Mouse (Mus musculus): ENCODE results near the gene Rnf130. TPM values are rescaled to one million over a fixed set of nuclear protein-coding genes. Genes with fewer than 3 reads are reported as not detected.

Rnf130 gene
- total and polyA plus RNA-seq, 3 experiments = not detected

DNA sequence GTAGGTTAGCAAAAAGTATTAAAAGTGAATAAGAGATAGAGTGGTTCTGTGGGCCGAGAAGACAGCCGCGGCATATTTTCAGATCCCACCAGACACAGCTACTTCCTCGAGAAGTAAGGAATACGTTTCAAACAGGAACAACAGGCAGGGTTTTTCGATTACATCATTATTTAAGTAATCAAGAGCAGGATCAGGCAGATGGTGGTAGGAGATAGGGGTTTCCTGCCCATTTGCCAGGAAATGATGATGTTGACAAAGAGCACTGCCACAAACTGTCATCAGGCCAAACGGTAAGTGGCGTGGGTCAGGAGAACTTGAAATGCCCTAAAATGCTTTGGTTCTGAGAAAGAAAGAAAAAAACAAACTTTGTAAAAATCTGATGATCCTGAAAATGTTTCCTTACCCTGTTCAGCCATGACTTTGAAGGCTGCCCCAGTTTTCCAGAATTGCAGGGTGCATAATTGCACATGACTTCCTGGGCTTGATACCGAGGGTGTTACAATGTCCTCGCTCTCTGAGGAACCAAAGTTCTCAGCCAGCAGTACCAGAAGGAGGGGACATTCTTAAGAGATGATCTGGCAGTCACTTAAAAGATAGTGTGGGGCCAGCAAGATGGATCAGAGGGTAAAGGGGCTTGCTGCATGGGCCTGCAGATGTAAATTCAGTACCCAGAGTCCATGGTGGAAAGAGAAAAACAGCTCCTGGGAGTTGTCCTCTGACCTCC, 109.2 kb downstream of the Rnf130 start:
- Histone ChIP-seq H3K79me2 (replicated peaks; ENCODE audit: control insufficient read depth, extremely low read depth, insufficient read depth, poor library complexity, severe bottlenecking) (peaks cover 5% of the 10 kb centered on the region; the same call in 1 of the 2 replicates), H3K9me3 (replicated peaks; ENCODE audit: low read length) (no peaks in the 10 kb centered on the region), H3K9ac (ENCODE audit: insufficient read depth, low read depth) (no peak overlapping the region), H3K4me2 (ENCODE audit: insufficient read depth, low read depth, poor library complexity, severe bottlenecking) (no peak overlapping the region), H3K4me3 (replicated peaks in 1 of 3; ENCODE audit: low read depth in 2 of 3, low read length in 2 of 3, poor library complexity in 1 of 3) (no peak overlapping the region), H3K4me1 (ENCODE audit: control insufficient read depth in 1 of 2, insufficient read depth in 2 of 2) (peaks cover 8 to 24% of the 10 kb centered on the region in 2 experiments), H3K36me3 (replicated peaks in 1 of 2; ENCODE audit: control insufficient read depth in 1 of 2, insufficient read depth in 1 of 2, low read length in 1 of 2) (peaks cover 22 to 61% of the 10 kb centered on the region in 2 experiments), H3K27me3 (replicated peaks) (peaks cover 1% of the 10 kb centered on the region), H3K27ac (ENCODE audit: insufficient read depth, low read depth) (no peak overlapping the region)
- TF ChIP-seq PAX5 (IDR thresholded peaks at IDR 0.05; ENCODE audit: low read length) (no peak), NELFE (IDR thresholded peaks at IDR 0.05; ENCODE audit: low read depth, low read length) (no peak), CTCF (conservative IDR thresholded peaks at IDR 0.05 in 1 of 2, IDR thresholded peaks at IDR 0.05 in 1 of 2; ENCODE audit: low read depth in 2 of 2, low read length in 2 of 2) (no peak), HCFC1 (IDR thresholded peaks at IDR 0.05; ENCODE audit: low read depth, low read length) (no peak), RAD21 (IDR thresholded peaks at IDR 0.05; ENCODE audit: low read depth, low read length) (no peak), MAFK (IDR thresholded peaks at IDR 0.05; ENCODE audit: insufficient replicate concordance, low read length) (no peak), USF2 (conservative IDR thresholded peaks at IDR 0.05; ENCODE audit: low read depth, low read length) (no peak)
- dilution Hi-C loops (cut with MboI; ENCODE audit: extremely low pct_ligation_motif_present, extremely low pct_unique_long_range_greater_than_20kb, low sequenced_read_pairs) (no loop called here), in situ Hi-C loops (cut with MboI; ENCODE audit: low pct_ligation_motif_present, low pct_unique_long_range_greater_than_20kb, low sequenced_read_pairs) (loop anchor here (5.0 to 10.0 kb wide), 2 partner anchors 152 to 231 kb away; no protein-coding TSS in a partner anchor)
- no peak for DNase-seq (ENCODE audit: extremely low read depth)

DNA sequence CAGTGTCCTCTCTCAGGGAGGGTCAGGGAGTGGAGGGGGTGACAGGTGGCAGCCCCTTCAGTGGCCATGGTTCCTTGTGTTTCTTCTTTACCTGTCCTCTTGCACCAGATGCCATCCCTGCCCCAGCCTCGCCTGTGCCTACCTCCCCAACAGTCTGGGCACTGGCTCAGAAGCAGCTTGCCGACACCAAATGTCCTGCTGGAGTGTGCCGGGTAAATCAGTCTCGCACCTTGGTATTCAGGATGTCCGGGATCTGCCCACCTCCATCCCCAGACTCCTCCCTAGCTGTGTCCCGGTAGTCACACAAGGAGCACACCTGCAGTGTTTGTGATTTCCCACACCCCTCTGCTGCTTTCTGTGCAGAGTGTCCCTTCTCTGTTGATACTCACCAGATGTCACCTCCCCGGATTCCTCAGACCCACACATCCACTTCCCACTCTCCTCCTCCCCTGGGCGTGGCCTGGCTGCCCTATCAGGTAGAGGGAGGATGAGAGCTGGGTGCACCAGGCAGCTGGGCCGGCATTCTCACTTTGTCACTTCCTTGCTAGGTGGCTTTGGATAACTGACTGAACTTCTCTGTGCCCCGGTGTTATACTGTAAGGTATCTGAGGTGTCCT, 113.2 kb downstream of the Rnf130 start:
- Histone ChIP-seq H3K36me3 (replicated peaks in 1 of 2; ENCODE audit: control insufficient read depth in 1 of 2, insufficient read depth in 1 of 2, low read length in 1 of 2) (peaks cover 48 to 94% of the 10 kb centered on the region in 2 experiments), H3K9me3 (replicated peaks; ENCODE audit: low read length) (no peaks in the 10 kb centered on the region), H3K27me3 (replicated peaks) (no peaks in the 10 kb centered on the region), H3K4me1 (ENCODE audit: control insufficient read depth in 1 of 2, insufficient read depth in 2 of 2) (peaks cover 0 to 4% of the 10 kb centered on the region in 2 experiments; a peak in 1 of 4 replicates), H3K4me2 (ENCODE audit: insufficient read depth, low read depth, poor library complexity, severe bottlenecking) (no peak overlapping the region), H3K79me2 (replicated peaks; ENCODE audit: control insufficient read depth, extremely low read depth, insufficient read depth, poor library complexity, severe bottlenecking) (no peaks in the 10 kb centered on the region), H3K9ac (ENCODE audit: insufficient read depth, low read depth) (no peak overlapping the region), H3K27ac (ENCODE audit: insufficient read depth, low read depth) (no peak overlapping the region), H3K4me3 (replicated peaks in 1 of 3; ENCODE audit: low read depth in 2 of 3, low read length in 2 of 3, poor library complexity in 1 of 3) (no peak overlapping the region)
- DNase-seq (ENCODE audit: extremely low read depth) = no peak
- dilution Hi-C loops (cut with MboI; ENCODE audit: extremely low pct_ligation_motif_present, extremely low pct_unique_long_range_greater_than_20kb, low sequenced_read_pairs) (no loop called here), in situ Hi-C loops (cut with MboI; ENCODE audit: low pct_ligation_motif_present, low pct_unique_long_range_greater_than_20kb, low sequenced_read_pairs) (loop anchor here (10.0 kb wide), 1 partner anchor 226 kb away; no protein-coding TSS in a partner anchor)
- TF ChIP-seq POLR2A (IDR thresholded peaks at IDR 0.05; ENCODE audit: low read depth, low read length) (no peak), SMC3 (IDR thresholded peaks at IDR 0.05; ENCODE audit: low read depth, low read length) (no peak), UBTF (IDR thresholded peaks at IDR 0.05; ENCODE audit: low read depth, low read length) (no peak), RCOR1 (conservative IDR thresholded peaks at IDR 0.05; ENCODE audit: low read depth, low read length) (no peak), ZKSCAN1 (IDR thresholded peaks at IDR 0.05; ENCODE audit: borderline replicate concordance, low read depth, low read length) (no peak), MEF2A (IDR thresholded peaks at IDR 0.05; ENCODE audit: borderline replicate concordance, low read depth, low read length) (no peak), MXI1 (IDR thresholded peaks at IDR 0.05; ENCODE audit: low read depth, low read length) (no peak), ZC3H11A (IDR thresholded peaks at IDR 0.05; ENCODE audit: low read depth, low read length) (no peak), GABPA (IDR thresholded peaks at IDR 0.05; ENCODE audit: insufficient replicate concordance, low read depth, low read length) (no peak), NRF1 (IDR thresholded peaks at IDR 0.05; ENCODE audit: low read depth, low read length) (no peak), EP300 (IDR thresholded peaks at IDR 0.05; ENCODE audit: low read length) (no peak), E2F4 (IDR thresholded peaks at IDR 0.05; ENCODE audit: insufficient replicate concordance, low read depth, low read length) (no peak), BHLHE40 (IDR thresholded peaks at IDR 0.05; ENCODE audit: low read depth, low read length) (no peak), ZNF384 (IDR thresholded peaks at IDR 0.05; ENCODE audit: low read depth, low read length) (no peak), RAD21 (IDR thresholded peaks at IDR 0.05; ENCODE audit: low read depth, low read length) (no peak), CHD2 (IDR thresholded peaks at IDR 0.05; ENCODE audit: low read length) (no peak), JUND (conservative IDR thresholded peaks at IDR 0.05; ENCODE audit: low read depth, low read length) (no peak), HCFC1 (IDR thresholded peaks at IDR 0.05; ENCODE audit: low read depth, low read length) (no peak), IRF4 (IDR thresholded peaks at IDR 0.05; ENCODE audit: low read depth, low read length) (no peak), NELFE (IDR thresholded peaks at IDR 0.05; ENCODE audit: low read depth, low read length) (no peak)
